Mouse (Mus musculus): ENCODE measurements around the gene Ttf2.

DNA sequence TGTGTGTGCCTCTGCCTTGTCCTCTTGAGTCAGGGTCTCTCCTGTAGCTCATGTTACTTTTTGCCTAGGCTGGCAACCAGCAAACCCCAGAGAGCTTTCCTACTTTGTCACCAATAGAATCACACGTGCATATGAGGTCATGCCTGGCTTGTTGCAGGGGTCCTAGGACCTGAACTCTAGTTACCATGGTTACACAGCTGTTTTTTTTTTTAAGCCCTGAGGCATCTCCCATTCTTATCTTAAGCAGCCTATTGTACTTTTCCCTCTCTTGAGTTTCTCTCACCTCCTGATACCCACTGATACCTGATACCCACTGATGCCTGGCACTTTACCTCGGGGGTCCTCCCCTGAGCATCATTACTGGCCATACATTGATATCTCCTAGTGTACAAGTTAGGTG lies 30.3 kb upstream of the Ttf2 start:
- no peak for TF ChIP-seq CTCF (IDR thresholded peaks at IDR 0.05; ENCODE audit: low read depth)
- TF ChIP-seq EP300 (IDR thresholded peaks at IDR 0.05; ENCODE audit: low read depth) = no peak

All from liver, postnatal 0 days (tissue).